Mouse (Mus musculus): Measurements from ENCODE around the gene Lyst. TPM values are rescaled to one million over a fixed set of nuclear protein-coding genes. Genes with fewer than 3 reads are reported as not detected.

Lyst gene
- polyA plus RNA-seq, 1 experiment = 2.4 TPM

GRCm38 (mm10) chr13:13552020-13552419 lies 38.2 kb upstream of the Lyst start:
- WGBS = 62% methylated on average over 3 of the region's 3 CpGs

GRCm38 (mm10) chr13:13553660-13554059 lies 36.5 kb upstream of the Lyst start:
- Histone ChIP-seq H3K27me3 (replicated peaks; ENCODE audit: control insufficient read depth, insufficient read depth, low read length) (no peaks in the 10 kb centered on the region), H3K4me3 (ENCODE audit: insufficient read depth, low read depth, low read length) (no peak overlapping the region), H3K27ac (ENCODE audit: insufficient read depth, low read depth, low read length) (no peak overlapping the region), H3K36me3 (ENCODE audit: control insufficient read depth, insufficient read depth, low read length) (no peaks in the 10 kb centered on the region), H3K4me1 (ENCODE audit: control insufficient read depth, insufficient read depth, low read length) (no peaks in the 10 kb centered on the region)
- no peak for TF ChIP-seq CTCF (conservative IDR thresholded peaks at IDR 0.05; ENCODE audit: insufficient read depth, insufficient read length, low read depth, low read length)
- no peak for TF ChIP-seq POLR2A (IDR thresholded peaks at IDR 0.05; ENCODE audit: low read depth, low read length)
- DNase-seq = no peak
- whole genome bisulfite sequencing = 72% methylated on average over 1 of the region's 1 CpGs

More at GRCm38 (mm10) chr13:13552020-13552419, 38.2 kb upstream of the Lyst start:
- Histone ChIP-seq H3K4me3 (ENCODE audit: insufficient read depth, low read depth, low read length) (no peak overlapping the region), H3K27me3 (replicated peaks; ENCODE audit: control insufficient read depth, insufficient read depth, low read length) (no peaks in the 10 kb centered on the region), H3K4me1 (ENCODE audit: control insufficient read depth, insufficient read depth, low read length) (no peaks in the 10 kb centered on the region), H3K27ac (ENCODE audit: insufficient read depth, low read depth, low read length) (no peak overlapping the region), H3K36me3 (ENCODE audit: control insufficient read depth, insufficient read depth, low read length) (no peaks in the 10 kb centered on the region)
- TF ChIP-seq POLR2A (IDR thresholded peaks at IDR 0.05; ENCODE audit: low read depth, low read length) (no peak), CTCF (conservative IDR thresholded peaks at IDR 0.05; ENCODE audit: insufficient read depth, insufficient read length, low read depth, low read length) (no peak)
- DNase-seq = no peak

GRCm38 (mm10) chr13:13555196-13555595 lies 35.0 kb upstream of the Lyst start:
- TF ChIP-seq CTCF (conservative IDR thresholded peaks at IDR 0.05; ENCODE audit: insufficient read depth, insufficient read length, low read depth, low read length) = no peak
- no peak for TF ChIP-seq POLR2A (IDR thresholded peaks at IDR 0.05; ENCODE audit: low read depth, low read length)
- no peaks in the 10 kb centered on the region for H3K36me3 ChIP-seq (ENCODE audit: control insufficient read depth, insufficient read depth, low read length)
- DNase-seq = no peak
- no peaks in the 10 kb centered on the region for H3K4me1 ChIP-seq (ENCODE audit: control insufficient read depth, insufficient read depth, low read length)
- H3K4me3 ChIP-seq (ENCODE audit: insufficient read depth, low read depth, low read length) = no peak overlapping the region
- no peaks in the 10 kb centered on the region for H3K27me3 ChIP-seq (replicated peaks; ENCODE audit: control insufficient read depth, insufficient read depth, low read length)
- no peak overlapping the region for H3K27ac ChIP-seq (ENCODE audit: insufficient read depth, low read depth, low read length)
- WGBS = 90% methylated on average over 3 of the region's 3 CpGs

GRCm38 (mm10) chr13:13557001-13557743 lies 33.0 kb upstream of the Lyst start:
- TF ChIP-seq POLR2A (IDR thresholded peaks at IDR 0.05; ENCODE audit: low read depth, low read length) (no peak), CTCF (conservative IDR thresholded peaks at IDR 0.05; ENCODE audit: insufficient read depth, insufficient read length, low read depth, low read length) (no peak)
- Histone ChIP-seq H3K27ac (ENCODE audit: insufficient read depth, low read depth, low read length) (no peak overlapping the region), H3K4me1 (ENCODE audit: control insufficient read depth, insufficient read depth, low read length) (no peaks in the 10 kb centered on the region), H3K36me3 (ENCODE audit: control insufficient read depth, insufficient read depth, low read length) (no peaks in the 10 kb centered on the region), H3K4me3 (ENCODE audit: insufficient read depth, low read depth, low read length) (no peak overlapping the region), H3K27me3 (replicated peaks; ENCODE audit: control insufficient read depth, insufficient read depth, low read length) (no peaks in the 10 kb centered on the region)
- DNase-seq = no peak
- WGBS = 80% methylated on average over 5 of the region's 5 CpGs

GRCm38 (mm10) chr13:13558251-13558650 lies 31.9 kb upstream of the Lyst start:
- WGBS = 75% methylated on average over 2 of the region's 2 CpGs
- TF ChIP-seq CTCF (conservative IDR thresholded peaks at IDR 0.05; ENCODE audit: insufficient read depth, insufficient read length, low read depth, low read length) = no peak
- no peak for TF ChIP-seq POLR2A (IDR thresholded peaks at IDR 0.05; ENCODE audit: low read depth, low read length)
- DNase-seq = no peak
- no peak overlapping the region for H3K4me3 ChIP-seq (ENCODE audit: insufficient read depth, low read depth, low read length)
- no peaks in the 10 kb centered on the region for H3K4me1 ChIP-seq (ENCODE audit: control insufficient read depth, insufficient read depth, low read length)
- H3K27ac ChIP-seq (ENCODE audit: insufficient read depth, low read depth, low read length) = no peak overlapping the region
- H3K36me3 ChIP-seq (ENCODE audit: control insufficient read depth, insufficient read depth, low read length) = no peaks in the 10 kb centered on the region
- no peaks in the 10 kb centered on the region for H3K27me3 ChIP-seq (replicated peaks; ENCODE audit: control insufficient read depth, insufficient read depth, low read length)

- no peak for TF ChIP-seq POLR2A (IDR thresholded peaks at IDR 0.05; ENCODE audit: low read depth, low read length)
- no peak for TF ChIP-seq CTCF (conservative IDR thresholded peaks at IDR 0.05; ENCODE audit: insufficient read depth, insufficient read length, low read depth, low read length)
- DNase-seq = no peak
- Histone ChIP-seq H3K4me3 (ENCODE audit: insufficient read depth, low read depth, low read length) (no peak overlapping the region), H3K4me1 (ENCODE audit: control insufficient read depth, insufficient read depth, low read length) (no peaks in the 10 kb centered on the region), H3K27me3 (replicated peaks; ENCODE audit: control insufficient read depth, insufficient read depth, low read length) (no peaks in the 10 kb centered on the region), H3K36me3 (ENCODE audit: control insufficient read depth, insufficient read depth, low read length) (no peaks in the 10 kb centered on the region), H3K27ac (ENCODE audit: insufficient read depth, low read depth, low read length) (no peak overlapping the region; the same call in 1 of the 2 replicates)
- WGBS = 66% methylated on average over 5 of the region's 5 CpGs
These were observed 31.3 kb upstream of the Lyst start for GRCm38 (mm10) chr13:13558900-13559299.

- Histone ChIP-seq H3K27me3 (replicated peaks; ENCODE audit: control insufficient read depth, insufficient read depth, low read length) (no peaks in the 10 kb centered on the region), H3K27ac (ENCODE audit: insufficient read depth, low read depth, low read length) (no peak overlapping the region), H3K4me3 (ENCODE audit: insufficient read depth, low read depth, low read length) (no peak overlapping the region), H3K36me3 (ENCODE audit: control insufficient read depth, insufficient read depth, low read length) (no peaks in the 10 kb centered on the region), H3K4me1 (ENCODE audit: control insufficient read depth, insufficient read depth, low read length) (no peaks in the 10 kb centered on the region)
- no peak for TF ChIP-seq CTCF (conservative IDR thresholded peaks at IDR 0.05; ENCODE audit: insufficient read depth, insufficient read length, low read depth, low read length)
- TF ChIP-seq POLR2A (IDR thresholded peaks at IDR 0.05; ENCODE audit: low read depth, low read length) = no peak
- WGBS = 71% methylated on average over 6 of the region's 6 CpGs
- peak; percentile 21 for DNase-seq
These were observed 27.6 kb upstream of the Lyst start for GRCm38 (mm10) chr13:13562571-13562970.

Measured in kidney, adult 2 months (tissue).